Mouse (Mus musculus) C2C12 (cell line): ENCODE results near the gene Gm45233.

Experiments
- CEBPB ChIP-seq: IDR thresholded peaks from one replicate; pipeline ENCODE4 v1.6.1; 2011; ENCODE audit warnings: low read depth, mild to moderate bottlenecking, control low read depth, moderate library complexity
- CTCF ChIP-seq: IDR thresholded peaks from one replicate; pipeline ENCODE4 v1.5.1; 2011; ENCODE audit not compliant: control insufficient read depth, insufficient read depth, insufficient read length
- MAX ChIP-seq: IDR thresholded peaks from one replicate; pipeline ENCODE4 v1.6.1; 2011; ENCODE audit warnings: mild to moderate bottlenecking, control low read depth
- MYOG ChIP-seq: IDR thresholded peaks from one replicate; pipeline ENCODE4 v1.6.1; 2011; ENCODE audit not compliant: control insufficient read depth, insufficient read length; ENCODE audit errors: extremely low read depth
- USF1 ChIP-seq: IDR thresholded peaks from one replicate; pipeline ENCODE4 v1.6.1; 2011; ENCODE audit warnings: low read depth, mild to moderate bottlenecking, control low read depth, moderate library complexity

DNA sequence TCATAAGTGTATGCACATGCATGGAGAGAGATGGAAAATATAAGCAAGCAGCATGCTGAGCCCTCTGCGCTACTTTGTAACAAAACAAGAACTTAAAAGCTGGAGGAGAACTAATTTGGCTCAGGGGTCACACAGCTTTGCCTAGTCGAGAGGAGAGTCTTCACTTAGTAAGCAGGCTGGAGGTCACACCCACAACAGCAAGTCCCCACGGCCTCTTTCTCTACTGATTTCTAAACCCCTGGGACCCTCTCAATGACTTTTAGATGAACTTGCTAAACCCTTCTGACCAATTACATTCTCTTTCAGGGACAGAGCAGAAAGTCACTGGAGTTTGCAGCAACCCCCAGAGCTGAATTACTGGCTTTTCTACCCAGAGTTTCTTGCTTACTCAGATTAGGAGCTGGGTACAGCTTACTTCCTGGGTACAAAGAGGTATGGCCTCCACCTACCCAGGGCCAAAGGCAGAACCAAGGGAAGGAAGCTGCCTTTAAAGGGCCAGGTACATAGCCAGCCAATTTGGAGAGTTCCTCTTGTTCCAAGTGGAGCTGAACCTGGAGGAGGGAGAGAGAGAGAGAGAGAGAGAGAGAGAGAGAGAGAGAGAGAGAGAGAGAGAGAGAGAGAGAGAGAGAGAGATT, 19.8 kb upstream of the Gm45233 start:
- no peak for TF ChIP-seq CTCF
- no peak for TF ChIP-seq MYOG
- no peak for TF ChIP-seq CEBPB
- TF ChIP-seq MAX: no peak
- no peak for TF ChIP-seq USF1
